ENCODE assay signal across 23 mouse cellular contexts in the genomic region with DNA sequence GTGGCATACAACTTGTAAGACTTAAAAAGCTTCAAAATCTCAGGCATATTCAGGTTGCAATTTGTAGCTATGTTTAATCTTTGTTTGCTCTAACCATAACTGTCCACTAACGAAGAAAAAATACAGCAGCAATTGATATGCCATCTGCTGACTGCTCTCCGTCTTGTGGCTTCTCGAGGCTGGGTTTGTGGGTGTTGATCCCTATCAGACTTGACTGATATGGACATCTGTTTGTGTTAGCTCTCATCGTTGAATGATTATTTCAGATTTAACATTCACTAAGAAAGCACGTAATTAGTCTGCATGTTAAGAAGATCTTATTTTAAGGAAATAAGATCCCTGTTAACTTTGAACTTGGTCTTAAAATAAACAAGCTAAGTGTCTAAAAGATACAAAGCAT.
"Had no signal": no experiment of that assay in that cellular context is flagged by ENCODE, and none has a peak within 500 bp of the region (broad histone marks: within the 10 kb centered on the region; RNA-seq: fewer than 3 reads in every experiment).

No protein-coding gene starts in this region.

- H3K4me3 ChIP-seq: layer of hippocampus, adult 2 months; limb, embryonic 10.5 days; limb, embryonic 13.5 days; liver, embryonic 12.5 days; liver, embryonic 15.5 days; lung, embryonic 15.5 days; megakaryocyte, embryonic 14.5 days; midbrain, embryonic 10.5 days; midbrain, embryonic 15.5 days; neural tube, embryonic 13.5 days; stomach, embryonic 15.5 days had no signal

- H3K4me2 ChIP-seq: limb, embryonic 13.5 days; liver, embryonic 12.5 days; liver, embryonic 15.5 days; lung, embryonic 15.5 days; midbrain, embryonic 15.5 days; neural tube, embryonic 13.5 days; stomach, embryonic 15.5 days had no signal

- ATAC-seq: liver, embryonic 12.5 days; midbrain, embryonic 15.5 days had no signal

- DNase-seq: kidney, adult 9 months; kidney, postnatal 25 days; layer of hippocampus, adult 9-11 months; liver; lung, adult 18-20 months; lung, postnatal 10 days; lung, postnatal 36 days; right cerebral cortex, adult 18-20 months; right cerebral cortex, postnatal 25 days; spleen, adult 18-20 months; thymus, postnatal 25 days had no signal

- H3K4me1 ChIP-seq: limb, embryonic 10.5 days; limb, embryonic 13.5 days; liver, embryonic 12.5 days; liver, embryonic 15.5 days; midbrain, embryonic 10.5 days had no signal

- H3K9me3 ChIP-seq: limb, embryonic 10.5 days; limb, embryonic 13.5 days; liver, embryonic 12.5 days; liver, embryonic 15.5 days; lung, embryonic 15.5 days; megakaryocyte, embryonic 14.5 days; midbrain, embryonic 10.5 days; midbrain, embryonic 15.5 days; neural tube, embryonic 13.5 days; stomach, embryonic 15.5 days had no signal

- H3K9ac ChIP-seq: limb, embryonic 13.5 days; liver, embryonic 12.5 days; liver, embryonic 15.5 days; lung, embryonic 15.5 days; midbrain, embryonic 15.5 days; neural tube, embryonic 13.5 days; stomach, embryonic 15.5 days had no signal

- H3K27ac ChIP-seq: kidney, postnatal 0 days; limb, embryonic 10.5 days; limb, embryonic 13.5 days; liver, embryonic 12.5 days; lung, embryonic 15.5 days; midbrain, embryonic 10.5 days; midbrain, embryonic 15.5 days; stomach, embryonic 15.5 days had no signal

- H3K36me3 ChIP-seq: liver, embryonic 12.5 days; lung, embryonic 15.5 days; midbrain, embryonic 15.5 days had no signal

- H3K27me3 ChIP-seq: limb, embryonic 13.5 days; liver, embryonic 12.5 days; liver, embryonic 15.5 days; lung, embryonic 15.5 days; midbrain, embryonic 15.5 days; neural tube, embryonic 13.5 days; stomach, embryonic 15.5 days had no signal
